In genomic region chr1:77468717-77469314, GRCm38 (mm10) we compare ENCODE assay signal across 28 mouse cellular contexts. TPM values are rescaled to one million over a fixed set of nuclear protein-coding genes. Genes with fewer than 3 reads are reported as not detected.
DNase-seq lines count a peak whose midpoint lies in the region; ATAC-seq and TF ChIP-seq lines count a peak whose summit lies in the region.
"Had no signal": no experiment of that assay in that cellular context is flagged by ENCODE, and none has a peak within 500 bp of the region (broad histone marks: within the 10 kb centered on the region; RNA-seq: fewer than 3 reads in every experiment).

No protein-coding gene starts in this region.

- 0 out of 2 replicates have a peak overlapping the region, but pooled peaks have one; percentile 18 for H3K4me2 ChIP-seq in intestine, embryonic 15.5 days (replicated peaks)
- H3K4me2 ChIP-seq: embryonic facial prominence, embryonic 13.5 days; heart, embryonic 12.5 days; liver, embryonic 12.5 days had no signal

- H3K79me2 ChIP-seq in liver, adult 2 months (ENCODE audit: control insufficient read depth, insufficient read depth, low read length), result no peaks in the 10 kb centered on the region

- no peaks in the 10 kb centered on the region for H3K36me3 ChIP-seq in liver, adult 2 months (ENCODE audit: control insufficient read depth, insufficient read depth, low read length)
- no peaks in the 10 kb centered on the region for H3K36me3 ChIP-seq in intestine, embryonic 15.5 days
- no peaks in the 10 kb centered on the region for H3K36me3 ChIP-seq in small intestine, adult 2 months (ENCODE audit: control insufficient read depth, insufficient read depth, low read length)
- H3K36me3 ChIP-seq: heart, embryonic 12.5 days; liver, embryonic 12.5 days; midbrain, embryonic 10.5 days had no signal

- DNase-seq in liver, adult 2 months (ENCODE audit: extremely low read depth, low read depth, low spot score), result peak; percentile 3
- DNase-seq in liver (no peak), R1 (ENCODE audit: low read depth, low spot score) (peak; percentile 31)
- DNase-seq in layer of hippocampus, adult 9-10 months (ENCODE audit: low spot score), result no peak
- DNase-seq in cerebellum, postnatal 14 days, result no peak
- no peak for DNase-seq in T-cell, adult 2 months (ENCODE audit: low spot score)
- DNase-seq: cerebellum, adult 11-12 months; cerebellum, postnatal 10 days; embryo, embryonic 11 days; heart, adult 18-20 months; heart, postnatal 10 days; kidney, adult 9 months; kidney, postnatal 14 days; layer of hippocampus, postnatal 36 days; lung, postnatal 4 days; right cerebral cortex, adult 18-20 months; right cerebral cortex, postnatal 4 days; thymus, postnatal 14 days had no signal

- no peaks in the 10 kb centered on the region for H3K27me3 ChIP-seq in liver, adult 2 months (ENCODE audit: control insufficient read depth, insufficient read depth, low read length)
- no peaks in the 10 kb centered on the region for H3K27me3 ChIP-seq in intestine, embryonic 15.5 days (replicated peaks)
- no peaks in the 10 kb centered on the region for H3K27me3 ChIP-seq in small intestine, adult 2 months (ENCODE audit: control insufficient read depth, insufficient read depth, low read length)
- H3K27me3 ChIP-seq: embryonic facial prominence, embryonic 13.5 days; heart, embryonic 12.5 days; liver, embryonic 12.5 days had no signal

- no peak for TF ChIP-seq CTCF in liver, adult 2 months (IDR thresholded peaks at IDR 0.05; ENCODE audit: low read depth, low read length)
- no peak for TF ChIP-seq CTCF in small intestine, adult 2 months (IDR thresholded peaks at IDR 0.05; ENCODE audit: extremely low read depth, insufficient read length, insufficient replicate concordance, low read depth, low read length)

- H3K27ac ChIP-seq in liver, adult 2 months (replicated peaks; ENCODE audit: insufficient read depth, low read depth, low read length), result no peak overlapping the region
- H3K27ac ChIP-seq in intestine, embryonic 15.5 days, result 0 out of 2 replicates have a peak overlapping the region, but pooled peaks have one; percentile 55
- peak overlapping the region; percentile 47; the same call in 1 of the 2 replicates for H3K27ac ChIP-seq in small intestine, adult 2 months (ENCODE audit: insufficient read depth, low read depth, low read length)
- H3K27ac ChIP-seq: embryonic facial prominence, embryonic 13.5 days; liver, embryonic 12.5 days; midbrain, embryonic 10.5 days had no signal

- WGBS in liver, adult 2 months, result 32% methylated on average over 5 of the region's 5 CpGs
- WGBS in intestine, embryonic 15.5 days, result 52% methylated on average over 5 of the region's 5 CpGs
- WGBS in small intestine, adult 2 months, result 25% methylated on average over 5 of the region's 5 CpGs

- peak; percentile 96 for ATAC-seq in intestine, embryonic 15.5 days
- ATAC-seq: CD4-positive, CD25-positive, alpha-beta regulatory T cell, adult 4 months; forebrain, embryonic 14.5 days; liver, embryonic 12.5 days; midbrain, embryonic 16.5 days had no signal

- no peak overlapping the region for H3K9ac ChIP-seq in liver, adult 2 months (ENCODE audit: low read depth, low read length)
- H3K9ac ChIP-seq in intestine, embryonic 15.5 days, result no peak overlapping the region
- H3K9ac ChIP-seq: embryonic facial prominence, embryonic 13.5 days; heart, embryonic 12.5 days; liver, embryonic 12.5 days had no signal

- peaks cover 2% of the 10 kb centered on the region; the same call in 1 of the 2 replicates for H3K4me1 ChIP-seq in liver, adult 2 months (ENCODE audit: control insufficient read depth, insufficient read depth, low read length)
- peaks cover 19% of the 10 kb centered on the region for H3K4me1 ChIP-seq in intestine, embryonic 15.5 days (replicated peaks)
- peaks cover 3% of the 10 kb centered on the region; the same call in 1 of the 2 replicates for H3K4me1 ChIP-seq in small intestine, adult 2 months (ENCODE audit: control insufficient read depth, insufficient read depth, insufficient read length, low read length)
- H3K4me1 ChIP-seq: liver, embryonic 12.5 days had no signal

- no peak overlapping the region for H3K4me3 ChIP-seq in liver, adult 2 months (ENCODE audit: insufficient read depth, low read depth, low read length)
- H3K4me3 ChIP-seq in intestine, embryonic 15.5 days (replicated peaks), result no peak overlapping the region
- H3K4me3 ChIP-seq in small intestine, adult 2 months (ENCODE audit: low read depth, low read length), result no peak overlapping the region
- H3K4me3 ChIP-seq: embryonic facial prominence, embryonic 13.5 days; erythroblast, embryonic 14.5 days; heart, embryonic 12.5 days; liver, embryonic 12.5 days; midbrain, embryonic 10.5 days had no signal

- TF ChIP-seq POLR2A in liver, adult 2 months (IDR thresholded peaks at IDR 0.05; ENCODE audit: extremely low read depth, insufficient read depth, low read length), result no peak
- TF ChIP-seq POLR2A in small intestine, adult 2 months (IDR thresholded peaks at IDR 0.05; ENCODE audit: low read depth, low read length), result no peak

- H3K9me3 ChIP-seq in intestine, embryonic 15.5 days, result no peaks in the 10 kb centered on the region
- H3K9me3 ChIP-seq: embryonic facial prominence, embryonic 13.5 days; heart, embryonic 12.5 days; liver, embryonic 12.5 days; midbrain, embryonic 10.5 days had no signal

RNA-seq across cellular contexts. Expression of gene Epha4, which starts 46.1 kb away (rescaled TPM):
- total RNA-seq in liver, adult 2 months (2014; rRNA removed), result 0.18 and 1.6 TPM in 2 replicates
- 0.10 and 0.19 TPM in 2 replicates for polyA plus RNA-seq in liver, adult 2 months (2012; rRNA removed)
- polyA plus RNA-seq in intestine, embryonic 15.5 days (2015; fragmentation: Nextera tagmentation; extraction: Ambion mirVana), result 8.7 and 10.4 TPM in 2 replicates
- polyA plus RNA-seq in small intestine, adult 2 months (2012; rRNA removed), result 2.0 and 2.6 TPM in 2 replicates
- polyA plus RNA-seq: erythroblast, embryonic 14.5 days had no signal

Comparison
In these comparisons a context has a peak if more than half of its experiments do, and no peak if none do; other contexts are left out.
1. DNase-seq: peak in liver, adult 2 months (single experiment) and R1 (single experiment); none in liver (single experiment), layer of hippocampus, adult 9-10 months (single experiment), cerebellum, postnatal 14 days (0 of 2) and T-cell, adult 2 months (single experiment).